Mouse (Mus musculus) liver, adult 2 months (tissue): ENCODE results near the gene Mettl9. TPM values are rescaled to one million over a fixed set of nuclear protein-coding genes. Genes with fewer than 3 reads are reported as not detected.
A peak's percentile ranks its signal among the peaks of the same experiment; 100 is the strongest.

Experiments used
- DNase-seq: peaks from one replicate; pipeline ENCODE4 v3.0.0-alpha.2; 2011; ENCODE audit warnings: low read depth, low spot score; ENCODE audit errors: extremely low read depth
- H3K27ac ChIP-seq: fragments of 200-500 bp; replicated peaks from 2 replicates; pipeline ENCODE4 v1.5.1; 2012; ENCODE audit warnings: low read depth, mild to moderate bottlenecking, control low read depth, inconsistent platforms, low read length; ENCODE audit not compliant: insufficient read depth
- H3K27me3 ChIP-seq: fragments of 200-500 bp; 2 replicates; pipeline ENCODE4 v1.6.1; 2012; ENCODE audit warnings: mild to moderate bottlenecking, moderate library complexity, low read length, inconsistent platforms; ENCODE audit not compliant: control insufficient read depth, insufficient read depth
- H3K36me3 ChIP-seq: fragments of 200-500 bp; 2 replicates; pipeline ENCODE4 v1.6.1; 2012; ENCODE audit warnings: low read length, inconsistent platforms; ENCODE audit not compliant: control insufficient read depth, insufficient read depth
- H3K4me1 ChIP-seq: fragments of 200-500 bp; 2 replicates; pipeline ENCODE4 v1.6.1; 2011; ENCODE audit warnings: low read length; ENCODE audit not compliant: control insufficient read depth, insufficient read depth
- H3K4me3 ChIP-seq: fragments of 200-500 bp; 2 replicates; pipeline ENCODE4 v1.5.1; 2011; ENCODE audit warnings: low read depth, mild to moderate bottlenecking, control low read depth, low read length, moderate library complexity; ENCODE audit not compliant: insufficient read depth
- H3K79me2 ChIP-seq: fragments of 200-500 bp; 2 replicates; pipeline ENCODE4 v1.6.1; 2012; ENCODE audit warnings: inconsistent platforms, mild to moderate bottlenecking, low read length, moderate library complexity; ENCODE audit not compliant: control insufficient read depth, insufficient read depth
- H3K9ac ChIP-seq: fragments of 200-500 bp; 2 replicates; pipeline ENCODE4 v1.6.1; 2012; ENCODE audit warnings: low read depth, mild to moderate bottlenecking, control low read depth, inconsistent platforms, low read length
- CTCF ChIP-seq: fragments of 200-500 bp; IDR thresholded peaks from 2 replicates; pipeline ENCODE4 v1.5.1; 2011; ENCODE audit warnings: low read depth, low read length, control low read depth
- POLR2A ChIP-seq: fragments of 200-500 bp; IDR thresholded peaks from 2 replicates; pipeline ENCODE4 v1.6.1; 2011; ENCODE audit warnings: low read length, control low read depth; ENCODE audit not compliant: insufficient read depth; ENCODE audit errors: extremely low read depth
- WGBS: fragments of 180-500 bp; shearing (Covaris S2); methylation state at CpG from one replicate; pipeline ENCODE4 v1.1.7; 2018; 5-methylcytosine and 5-hydroxymethylcytosine counted together
- polyA plus RNA-seq: library from polyadenylated mRNA; depleted of rRNA; stranded (reverse); fragments of >200 nt; gene quantifications from 2 replicates; pipeline ENCODE4 v1.2.3, GENCODE M21; 2012
- total RNA-seq: library from RNA; depleted of rRNA; stranded (reverse); fragments of >200 nt; gene quantifications from 2 replicates; pipeline ENCODE4 v1.2.3, GENCODE M21; 2014

Gene Mettl9
- total and polyA plus RNA-seq, 2 experiments: 13.8 to 41.4 TPM

DNA sequence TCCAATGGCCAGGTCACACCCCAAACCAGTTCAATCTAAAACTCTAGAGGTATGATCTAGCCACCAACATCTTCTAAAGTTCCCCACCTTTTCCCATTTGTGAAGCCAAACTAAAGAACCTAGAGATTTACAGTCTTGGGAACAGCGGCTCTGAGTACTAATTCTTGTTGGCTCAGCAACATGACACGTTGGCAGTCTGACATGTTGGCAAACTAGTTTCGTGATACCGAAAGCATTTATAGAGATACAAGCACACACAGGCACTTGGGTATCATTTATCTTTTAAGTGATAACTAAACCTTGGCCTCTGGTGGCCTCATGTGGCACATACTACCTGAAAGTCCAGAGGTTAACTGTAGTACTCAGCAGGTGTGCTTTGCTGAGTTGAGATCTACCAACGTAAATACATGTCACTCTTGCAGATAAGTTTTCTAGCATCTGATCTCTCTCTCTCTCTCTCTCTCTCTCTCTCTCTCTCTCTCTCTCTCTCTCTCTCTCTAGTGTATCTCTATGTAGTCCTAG, 31.8 kb upstream of the Mettl9 start:
- peak; percentile 31 for DNase-seq
- H3K27me3 ChIP-seq: no peaks in the 10 kb centered on the region
- no peak overlapping the region for H3K9ac ChIP-seq
- 54% methylated on average over 5 of the region's 5 CpGs for WGBS
- H3K4me1 ChIP-seq: peaks cover 2% of the 10 kb centered on the region; the same call in 1 of the 2 replicates
- H3K79me2 ChIP-seq: no peaks in the 10 kb centered on the region
- no peak overlapping the region for H3K27ac ChIP-seq
- no peaks in the 10 kb centered on the region for H3K36me3 ChIP-seq
- no peak for TF ChIP-seq POLR2A
- no peak for TF ChIP-seq CTCF
- no peak overlapping the region for H3K4me3 ChIP-seq

DNA sequence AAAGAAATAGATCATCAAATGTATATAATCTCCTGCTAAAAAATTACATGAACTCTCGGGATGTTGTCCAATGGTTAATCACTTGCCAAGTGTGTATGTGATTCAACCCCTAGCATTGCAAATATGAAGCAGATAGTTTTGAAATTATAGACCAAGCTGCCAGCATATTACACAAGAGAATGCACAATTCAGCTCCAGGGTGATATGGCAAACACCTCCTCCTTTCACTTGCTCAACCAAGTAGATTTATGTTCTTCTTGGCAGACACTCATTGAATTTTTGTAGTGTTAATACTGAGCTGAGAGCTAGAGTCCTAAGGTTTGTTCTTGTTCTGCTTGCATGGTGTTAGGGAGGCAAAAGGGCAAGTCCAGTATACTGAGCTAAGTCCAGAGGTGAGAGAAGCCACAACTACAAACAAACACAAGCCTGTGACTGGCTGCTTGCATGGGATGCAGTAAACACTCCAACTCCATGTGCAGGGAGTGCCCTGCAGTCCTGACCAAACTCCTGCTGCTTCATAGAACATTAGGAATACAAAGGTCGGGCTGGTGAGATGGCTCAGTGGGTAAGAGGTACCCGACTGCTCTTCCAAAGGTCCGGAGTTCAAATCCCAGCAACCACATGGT, 30.3 kb upstream of the Mettl9 start:
- WGBS: 31% methylated on average over 4 of the region's 4 CpGs
- H3K9ac ChIP-seq: no peak overlapping the region
- peak; percentile 90 for DNase-seq

DNA sequence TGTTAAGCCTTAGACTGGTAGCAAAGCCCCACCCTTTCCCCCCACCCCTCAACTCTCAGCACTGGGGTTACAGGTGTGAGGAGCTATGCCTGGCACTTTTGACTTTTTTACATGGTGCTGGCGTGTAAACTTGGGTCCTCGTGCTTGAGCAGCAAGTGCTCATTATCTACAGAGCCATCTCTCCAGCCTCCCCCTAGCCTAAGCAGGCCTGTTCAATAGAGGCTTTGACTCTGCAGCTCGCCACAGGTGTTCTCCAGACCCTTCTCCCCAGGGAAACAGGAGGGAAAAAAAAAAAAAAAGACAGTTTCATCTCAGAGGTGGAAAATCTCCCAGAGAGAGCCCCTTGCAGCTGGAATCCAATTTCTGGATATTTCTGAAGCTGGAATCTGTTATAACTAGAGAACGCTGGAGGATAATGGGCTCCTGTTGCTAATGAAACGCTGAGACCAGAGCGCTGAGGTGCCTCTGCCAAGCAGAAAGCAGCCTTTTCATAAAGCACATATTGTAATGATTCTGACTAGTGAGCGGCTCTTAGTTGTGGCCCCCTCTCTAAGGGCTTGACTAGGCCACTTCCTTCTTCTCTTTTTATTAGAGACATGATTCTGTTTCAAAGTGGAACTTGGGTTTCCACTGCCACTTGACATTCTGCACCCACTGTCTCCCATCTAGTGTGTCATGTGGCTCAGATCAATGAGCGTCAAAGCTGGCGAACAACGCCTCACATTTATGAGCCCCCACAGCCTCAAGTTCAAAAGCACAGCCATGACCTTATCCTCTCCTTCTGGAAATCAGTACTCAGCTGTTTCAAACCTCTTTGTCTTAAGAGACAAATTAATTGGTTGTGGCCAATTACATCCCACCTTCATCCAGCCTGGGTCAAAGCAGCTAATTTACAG, 22.2 kb upstream of the Mettl9 start:
- DNase-seq: no peak
- WGBS: 83% methylated on average over 10 of the region's 10 CpGs
- TF ChIP-seq CTCF (no peak), POLR2A (no peak)
- no peak overlapping the region for H3K9ac ChIP-seq
- no peak overlapping the region for H3K4me3 ChIP-seq
- H3K27me3 ChIP-seq: no peaks in the 10 kb centered on the region
- H3K27ac ChIP-seq: no peak overlapping the region
- H3K36me3 ChIP-seq: no peaks in the 10 kb centered on the region
- H3K4me1 ChIP-seq: no peaks in the 10 kb centered on the region
- no peaks in the 10 kb centered on the region for H3K79me2 ChIP-seq

More for the DNA sequence above, 30.3 kb upstream of the Mettl9 start:
- H3K4me1 ChIP-seq: peaks cover 2% of the 10 kb centered on the region; the same call in 1 of the 2 replicates
- TF ChIP-seq CTCF (no peak), POLR2A (no peak)
- H3K27ac ChIP-seq: no peak overlapping the region
- no peak overlapping the region for H3K4me3 ChIP-seq
- no peaks in the 10 kb centered on the region for H3K27me3 ChIP-seq
- H3K79me2 ChIP-seq: no peaks in the 10 kb centered on the region
- no peaks in the 10 kb centered on the region for H3K36me3 ChIP-seq

DNA sequence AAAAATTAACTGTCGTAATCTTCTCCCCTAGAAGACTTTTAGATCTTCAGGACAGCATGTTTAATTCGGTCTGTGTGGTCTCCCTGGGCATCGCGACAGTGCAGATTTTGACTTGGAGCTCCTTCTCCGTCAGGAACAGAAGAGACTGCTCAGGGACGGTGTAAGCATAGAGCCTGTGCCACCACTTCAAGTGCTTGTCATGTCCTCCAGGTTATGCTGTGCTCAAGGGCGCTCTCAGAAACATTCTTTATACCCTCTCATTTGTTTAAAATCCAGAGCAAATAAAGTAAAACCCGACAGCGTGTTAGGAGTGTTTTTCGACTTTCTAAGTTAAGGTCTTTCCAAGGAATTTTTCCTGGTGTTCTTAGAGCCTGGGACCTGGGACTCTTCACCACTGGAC, 19.8 kb upstream of the Mettl9 start:
- Histone ChIP-seq H3K4me1 (no peaks in the 10 kb centered on the region), H3K4me3 (no peak overlapping the region), H3K36me3 (no peaks in the 10 kb centered on the region), H3K27ac (no peak overlapping the region), H3K27me3 (no peaks in the 10 kb centered on the region), H3K79me2 (no peaks in the 10 kb centered on the region), H3K9ac (no peak overlapping the region)
- no peak for DNase-seq
- TF ChIP-seq CTCF (no peak), POLR2A (no peak)
- WGBS: 83% methylated on average over 10 of the region's 10 CpGs

DNA sequence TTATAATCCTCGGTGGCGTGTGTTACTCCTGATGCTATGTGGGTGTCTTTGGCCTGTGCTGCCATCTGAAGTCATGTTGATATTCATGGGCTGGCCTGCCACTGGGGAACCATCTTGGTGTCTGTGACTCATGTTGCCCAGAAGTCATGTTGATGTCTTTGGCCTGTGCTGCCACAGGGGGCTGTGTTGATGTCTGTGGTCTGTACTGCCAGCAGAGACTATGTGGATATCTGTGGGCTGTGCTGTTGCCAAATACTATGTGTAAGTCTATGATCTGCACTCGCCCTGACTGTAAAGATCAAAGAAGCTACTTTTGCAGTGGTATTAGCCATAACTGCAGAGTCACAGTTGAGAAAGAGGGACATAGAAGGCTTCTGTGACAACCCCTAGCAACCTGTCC, 15.5 kb upstream of the Mettl9 start:
- Histone ChIP-seq H3K4me3 (no peak overlapping the region), H3K4me1 (no peaks in the 10 kb centered on the region), H3K27me3 (no peaks in the 10 kb centered on the region), H3K9ac (no peak overlapping the region), H3K79me2 (no peaks in the 10 kb centered on the region), H3K27ac (no peak overlapping the region), H3K36me3 (no peaks in the 10 kb centered on the region)
- TF ChIP-seq POLR2A (no peak), CTCF (no peak)
- no peak for DNase-seq
- WGBS: 79% methylated on average over 3 of the region's 3 CpGs
